Mouse (Mus musculus) MEL (cell line): ENCODE results near the gene Ckmt2. TPM values are rescaled to one million over a fixed set of nuclear protein-coding genes. Genes with fewer than 3 reads are reported as not detected.

Source experiments
- DNase-seq: peaks from one replicate; pipeline ENCODE4 v3.0.0; 2011; ENCODE audit warnings: low read depth, low spot score
- H3K27ac ChIP-seq: 2 replicates; pipeline ENCODE4 v1.5.1; 2012; ENCODE audit warnings: low read depth, mild to moderate bottlenecking, control low read depth, low read length, moderate library complexity; ENCODE audit not compliant: control insufficient read depth
- H3K27me3 ChIP-seq, 2 experiments: fragments of 150-350 bp in 1 of 2; sonication (generic) in 1 of 2; 2 replicates each; pipeline ENCODE4 v1.6.1; 2012; ENCODE audit warnings: low read length in 2 of 2, mild to moderate bottlenecking in 2 of 2, improper control_type of control experiment in 1 of 2, moderate library complexity in 1 of 2; ENCODE audit not compliant: insufficient read depth in 2 of 2, control insufficient read depth in 1 of 2
- H3K36me3 ChIP-seq, 2 experiments: 2 replicates each; pipeline ENCODE4 v1.6.1; 2012 to 2014; ENCODE audit warnings: low read length in 2 of 2, improper control_type of control experiment in 1 of 2, inconsistent platforms in 1 of 2, mild to moderate bottlenecking in 1 of 2; ENCODE audit not compliant: insufficient read depth in 2 of 2, control insufficient read depth in 1 of 2
- H3K4me1 ChIP-seq, 2 experiments: fragments of 150-350 bp in 1 of 2; sonication (generic) in 1 of 2; 2 replicates each; pipeline ENCODE4 v1.6.1; 2012; ENCODE audit warnings: low read length in 2 of 2, improper control_type of control experiment in 1 of 2, mild to moderate bottlenecking in 1 of 2; ENCODE audit not compliant: insufficient read depth in 2 of 2, control insufficient read depth in 1 of 2
- H3K4me3 ChIP-seq, 2 experiments: fragments of 150-350 bp in 1 of 2; sonication (generic) in 1 of 2; 2 replicates each; pipeline ENCODE4 v1.5.1; 2012; ENCODE audit warnings: low read depth in 2 of 2, low read length in 2 of 2, mild to moderate bottlenecking in 2 of 2, moderate library complexity in 2 of 2, control low read depth in 1 of 2, improper control_type of control experiment in 1 of 2; ENCODE audit not compliant: control insufficient read depth in 1 of 2, insufficient read depth in 1 of 2
- H3K79me2 ChIP-seq: 2 replicates; pipeline ENCODE4 v1.6.1; 2012; ENCODE audit warnings: mild to moderate bottlenecking, low read length, moderate library complexity; ENCODE audit not compliant: control insufficient read depth, poor library complexity, insufficient read depth
- H3K9ac ChIP-seq: 2 replicates; pipeline ENCODE4 v1.6.1; 2012; ENCODE audit warnings: low read depth, mild to moderate bottlenecking, control low read depth, low read length, moderate library complexity; ENCODE audit not compliant: control insufficient read depth, poor library complexity, severe bottlenecking
- H3K9me3 ChIP-seq: fragments of 150-350 bp; sonication (generic); replicated peaks from 2 replicates; pipeline ENCODE4 v1.6.1; 2012; ENCODE audit warnings: mild to moderate bottlenecking, low read length, improper control_type of control experiment, moderate library complexity; ENCODE audit not compliant: insufficient read depth
- CHD1 ChIP-seq: IDR thresholded peaks from 2 replicates; pipeline ENCODE4 v1.6.1; 2012; ENCODE audit warnings: low read depth, mild to moderate bottlenecking, inconsistent platforms, low read length, improper control_type of control experiment
- CTCF ChIP-seq, 3 experiments: IDR thresholded peaks in 2 of 3; conservative IDR thresholded peaks in 1 of 3; 2 replicates each; pipeline ENCODE4 v1.5.1; 2011 to 2012; ENCODE audit warnings: low read length in 3 of 3, low read depth in 2 of 3, mild to moderate bottlenecking in 2 of 3, improper control_type of control experiment in 1 of 3, inconsistent platforms in 1 of 3, mixed read lengths in 1 of 3, moderate library complexity in 1 of 3; ENCODE audit not compliant: control insufficient read depth in 1 of 3, insufficient read depth in 1 of 3, poor library complexity in 1 of 3, severe bottlenecking in 1 of 3
- E2F4 ChIP-seq: IDR thresholded peaks from 2 replicates; pipeline ENCODE4 v1.6.1; 2011; ENCODE audit warnings: low read depth, low read length, improper control_type of control experiment, borderline replicate concordance
- ELF1 ChIP-seq: IDR thresholded peaks from 2 replicates; pipeline ENCODE4 v1.6.1; 2014; ENCODE audit warnings: low read depth, mild to moderate bottlenecking, inconsistent platforms, low read length, improper control_type of control experiment, moderate library complexity
- EP300 ChIP-seq, 2 experiments: IDR thresholded peaks; 2 replicates each; pipeline ENCODE4 v1.6.1; 2011; ENCODE audit warnings: improper control_type of control experiment in 2 of 2, low read length in 2 of 2, low read depth in 1 of 2, mild to moderate bottlenecking in 1 of 2
- ETS1 ChIP-seq: IDR thresholded peaks from 2 replicates; pipeline ENCODE4 v1.6.1; 2012; ENCODE audit warnings: low read depth, mild to moderate bottlenecking, inconsistent platforms, low read length, improper control_type of control experiment, moderate library complexity
- GATA1 ChIP-seq: IDR thresholded peaks from 2 replicates; pipeline ENCODE4 v1.6.1; 2011; ENCODE audit warnings: low read depth, low read length, improper control_type of control experiment
- HCFC1 ChIP-seq: IDR thresholded peaks from 2 replicates; pipeline ENCODE4 v1.6.1; 2012; ENCODE audit warnings: low read depth, mild to moderate bottlenecking, inconsistent platforms, low read length, improper control_type of control experiment, moderate library complexity
- JUND ChIP-seq: IDR thresholded peaks from 2 replicates; pipeline ENCODE4 v1.6.1; 2011; ENCODE audit warnings: low read depth, mild to moderate bottlenecking, improper control_type of control experiment, low read length
- KAT2A ChIP-seq: conservative IDR thresholded peaks from 2 replicates; pipeline ENCODE4 v1.6.1; 2012; ENCODE audit warnings: low read depth, low read length, improper control_type of control experiment, inconsistent platforms
- MAX ChIP-seq: IDR thresholded peaks from 2 replicates; pipeline ENCODE4 v1.6.1; 2011; ENCODE audit warnings: low read length, improper control_type of control experiment
- MAZ ChIP-seq: IDR thresholded peaks from 2 replicates; pipeline ENCODE4 v1.6.1; 2012; ENCODE audit warnings: low read depth, mild to moderate bottlenecking, inconsistent platforms, low read length, improper control_type of control experiment
- MEF2A ChIP-seq: IDR thresholded peaks from 2 replicates; pipeline ENCODE4 v1.6.1; 2014; ENCODE audit warnings: low read depth, mild to moderate bottlenecking, inconsistent platforms, low read length, improper control_type of control experiment; ENCODE audit not compliant: poor library complexity, insufficient replicate concordance, severe bottlenecking; ENCODE audit errors: extremely low read depth
- MXI1 ChIP-seq: IDR thresholded peaks from 2 replicates; pipeline ENCODE4 v1.6.1; 2011; ENCODE audit warnings: mild to moderate bottlenecking, low read depth, low read length, improper control_type of control experiment
- MYB ChIP-seq: IDR thresholded peaks from 2 replicates; pipeline ENCODE4 v1.6.1; 2011; ENCODE audit warnings: mild to moderate bottlenecking, low read depth, low read length, improper control_type of control experiment
- MYC ChIP-seq: IDR thresholded peaks from 2 replicates; pipeline ENCODE4 v1.6.1; 2011; ENCODE audit warnings: low read depth, mild to moderate bottlenecking, low read length, improper control_type of control experiment, moderate library complexity
- NELFE ChIP-seq: IDR thresholded peaks from 2 replicates; pipeline ENCODE4 v1.6.1; 2011; ENCODE audit warnings: low read depth, low read length, improper control_type of control experiment
- NRF1 ChIP-seq: IDR thresholded peaks from 2 replicates; pipeline ENCODE4 v1.6.1; 2014; ENCODE audit warnings: low read depth, mild to moderate bottlenecking, inconsistent platforms, low read length, improper control_type of control experiment, moderate library complexity; ENCODE audit not compliant: poor library complexity, insufficient read depth, severe bottlenecking
- POLR2AphosphoS5 ChIP-seq: IDR thresholded peaks from 2 replicates; pipeline ENCODE4 v1.6.1; 2012; ENCODE audit warnings: low read depth, borderline replicate concordance, mild to moderate bottlenecking, inconsistent platforms, low read length, moderate library complexity, mixed read lengths
- RAD21 ChIP-seq: IDR thresholded peaks from 2 replicates; pipeline ENCODE4 v1.6.1; 2011; ENCODE audit warnings: mild to moderate bottlenecking, low read depth, low read length, improper control_type of control experiment
- RCOR1 ChIP-seq: IDR thresholded peaks from 2 replicates; pipeline ENCODE4 v1.6.1; 2012; ENCODE audit warnings: low read depth, mild to moderate bottlenecking, inconsistent platforms, low read length, improper control_type of control experiment
- SIN3A ChIP-seq: IDR thresholded peaks from 2 replicates; pipeline ENCODE4 v1.6.1; 2012; ENCODE audit warnings: low read length, improper control_type of control experiment, inconsistent platforms
- TAL1 ChIP-seq: IDR thresholded peaks from 2 replicates; pipeline ENCODE4 v1.6.1; 2012; ENCODE audit warnings: mild to moderate bottlenecking, inconsistent platforms, low read length, moderate library complexity, mixed read lengths
- TBP ChIP-seq: IDR thresholded peaks from 2 replicates; pipeline ENCODE4 v1.8.0; 2011; ENCODE audit warnings: low read depth, low read length, improper control_type of control experiment
- UBTF ChIP-seq: IDR thresholded peaks from 2 replicates; pipeline ENCODE4 v1.6.1; 2012; ENCODE audit warnings: low read depth, mild to moderate bottlenecking, inconsistent platforms, low read length, improper control_type of control experiment, moderate library complexity, borderline replicate concordance; ENCODE audit not compliant: insufficient read depth
- USF1 ChIP-seq: IDR thresholded peaks from 2 replicates; pipeline ENCODE4 v1.6.1; 2014; ENCODE audit warnings: low read depth, mild to moderate bottlenecking, inconsistent platforms, low read length, improper control_type of control experiment, moderate library complexity
- USF2 ChIP-seq, 2 experiments: IDR thresholded peaks; 2 replicates each; pipeline ENCODE4 v1.6.1; 2011 to 2012; ENCODE audit warnings: improper control_type of control experiment in 2 of 2, low read length in 2 of 2, borderline replicate concordance in 1 of 2, inconsistent platforms in 1 of 2, low read depth in 1 of 2, mild to moderate bottlenecking in 1 of 2; ENCODE audit not compliant: insufficient read depth in 1 of 2
- ZC3H11A ChIP-seq: IDR thresholded peaks from 2 replicates; pipeline ENCODE4 v1.6.1; 2012; ENCODE audit warnings: low read depth, mild to moderate bottlenecking, inconsistent platforms, low read length, improper control_type of control experiment
- polyA plus RNA-seq, 2 experiments: library from polyadenylated mRNA; stranded (reverse) in 1 of 2; unstranded in 1 of 2; fragments of >175 nt in 1 of 2; fragments of >200 nt in 1 of 2; gene quantifications; 2 replicates each; pipeline versions ENCODE4 v1.2.1 to v1.2.4; 2012; ENCODE audit warnings: low replicate concordance in 2 of 2, low read depth in 1 of 2; ENCODE audit not compliant: insufficient read length in 2 of 2, insufficient read depth in 1 of 2, missing spikeins in 1 of 2
- total RNA-seq: library from RNA; depleted of rRNA; stranded (reverse); fragments of 300-350 nt; gene quantifications from 2 replicates; pipeline ENCODE4 v1.2.3, GENCODE M21; 2012

The Ckmt2 gene
- total and polyA plus RNA-seq, 3 experiments, result not detected

GRCm38 (mm10) chr13:91807874-91808575 is 68.7 kb downstream of the Ckmt2 start:
- peak overlapping the region; percentile 99 for H3K27ac ChIP-seq
- peak; percentile 67 for DNase-seq
- TF ChIP-seq HCFC1 (no peak), RAD21 (no peak), CHD1 (no peak), MAX (no peak), ETS1 (no peak), JUND (peak; percentile 96)
- TF ChIP-seq, all 39 proteins: peak for 1
- H3K36me3 ChIP-seq, result peaks cover 10 to 18% of the 10 kb centered on the region in 2 experiments; a peak in 3 of 4 replicates
- peaks cover 0 to 5% of the 10 kb centered on the region in 2 experiments; a peak in 1 of 4 replicates for H3K4me1 ChIP-seq
- H3K79me2 ChIP-seq, result peaks cover 26% of the 10 kb centered on the region
- peak overlapping the region; percentile 95 for H3K9ac ChIP-seq
- H3K4me3 ChIP-seq, result peak overlapping the region; percentile 93 to 96
- no peaks in the 10 kb centered on the region for H3K27me3 ChIP-seq
- no peaks in the 10 kb centered on the region for H3K9me3 ChIP-seq

- peak within 1 kb of the TSS; percentile 93 to 96 for H3K4me3 ChIP-seq
- H3K27me3 ChIP-seq, result no peaks in the 10 kb centered on the region
- DNase-seq, result peak; percentile 95
- H3K36me3 ChIP-seq, result peaks cover 10 to 18% of the 10 kb centered on the region in 2 experiments; a peak in 3 of 4 replicates
- peak within 1 kb of the TSS; percentile 95 for H3K9ac ChIP-seq
- peaks cover 0 to 5% of the 10 kb centered on the region in 2 experiments; a peak in 1 of 4 replicates for H3K4me1 ChIP-seq
- H3K27ac ChIP-seq, result peak within 1 kb of the TSS; percentile 99
- no peaks in the 10 kb centered on the region for H3K9me3 ChIP-seq
- peaks cover 26% of the 10 kb centered on the region for H3K79me2 ChIP-seq
- no peak for TF ChIP-seq NRF1
- no peak for TF ChIP-seq GATA1
- peak; percentile 91 for TF ChIP-seq NELFE
- TF ChIP-seq MYB, result no peak
- TF ChIP-seq TBP, result peak; percentile 92
- TF ChIP-seq RCOR1, result no peak
- TF ChIP-seq KAT2A, result peak; percentile 62; the same call in 1 of the 2 replicates
- TF ChIP-seq CTCF (IDR thresholded peaks at IDR 0.05 in 2 of 3, conservative IDR thresholded peaks at IDR 0.05 in 1 of 3; ENCODE audit: control insufficient read depth in 1 of 3, insufficient read depth in 1 of 3, low read depth in 2 of 3, low read length in 3 of 3, poor library complexity in 1 of 3, severe bottlenecking in 1 of 3), result peak in 2 of 3 experiments; percentile 21 to 28; a peak in 3 of 6 replicates
- peak; percentile 22; the same call in 1 of the 2 replicates for TF ChIP-seq ETS1
- no peak for TF ChIP-seq USF2 (IDR thresholded peaks at IDR 0.05; ENCODE audit: borderline replicate concordance in 1 of 2, insufficient read depth in 1 of 2, low read depth in 1 of 2, low read length in 2 of 2)
- TF ChIP-seq POLR2AphosphoS5, result no peak
- peak; percentile 71 for TF ChIP-seq MYC
- peak; percentile 85 for TF ChIP-seq MXI1
- TF ChIP-seq MAZ, result no peak
- TF ChIP-seq E2F4, result no peak
- peak; percentile 70; the same call in 1 of the 2 replicates for TF ChIP-seq SIN3A
- TF ChIP-seq USF1, result no peak; the same call in 1 of the 2 replicates
- TF ChIP-seq EP300 (IDR thresholded peaks at IDR 0.05; ENCODE audit: low read depth in 1 of 2, low read length in 2 of 2), result no peak
- TF ChIP-seq ZC3H11A, result no peak
- no peak for TF ChIP-seq MEF2A
- TF ChIP-seq UBTF, result no peak
- TF ChIP-seq ELF1, result peak; percentile 86
- no peak for TF ChIP-seq JUND
- TF ChIP-seq TAL1, result no peak
- 0 out of 2 replicates have a peak, but pooled peaks have one; percentile 73 for TF ChIP-seq CHD1
These were observed 69.4 kb downstream of the Ckmt2 start, which contains the start of gene Zcchc9 for GRCm38 (mm10) chr13:91807155-91807839. Gene Zcchc9 (minus strand): TSS chr13:91807705.
